Mouse (Mus musculus) liver, embryonic 13.5 days (tissue): Measurements from ENCODE around the gene Il2rb. TPM values are rescaled to one million over a fixed set of nuclear protein-coding genes. Genes with fewer than 3 reads are reported as not detected.

Experiments
- ATAC-seq: fragments of 200-750 bp; cut with Nextera tagmentation; 2 replicates; pipeline ENCODE4 v1.8.0; 2017; ENCODE audit warnings: low read depth, mild to moderate bottlenecking, moderate number of reproducible peaks, moderate library complexity
- DNase-seq: peaks from one replicate; pipeline ENCODE4 v3.0.0; 2022
- H3K27ac ChIP-seq: fragments of 300-500 bp; sonication (generic); 2 replicates; pipeline ENCODE4 v1.5.1; 2015; ENCODE audit warnings: moderate library complexity, mild to moderate bottlenecking, inconsistent platforms
- H3K27me3 ChIP-seq: fragments of 300-500 bp; sonication (generic); 2 replicates; pipeline ENCODE4 v1.6.1; 2015; ENCODE audit warnings: mild to moderate bottlenecking, inconsistent platforms
- H3K36me3 ChIP-seq: fragments of 300-500 bp; sonication (generic); 2 replicates; pipeline ENCODE4 v1.6.1; 2015; ENCODE audit warnings: mild to moderate bottlenecking, inconsistent platforms
- H3K4me1 ChIP-seq: fragments of 300-500 bp; sonication (generic); replicated peaks from 2 replicates; pipeline ENCODE4 v1.6.1; 2015; ENCODE audit warnings: inconsistent platforms
- H3K4me2 ChIP-seq: fragments of 300-500 bp; sonication (generic); 2 replicates; pipeline ENCODE4 v1.6.1; 2015; ENCODE audit warnings: inconsistent platforms, mild to moderate bottlenecking, moderate library complexity
- H3K4me3 ChIP-seq: fragments of 300-500 bp; sonication (generic); replicated peaks from 2 replicates; pipeline ENCODE4 v1.5.1; 2015; ENCODE audit warnings: mild to moderate bottlenecking, inconsistent platforms
- H3K9ac ChIP-seq: fragments of 300-500 bp; sonication (generic); 2 replicates; pipeline ENCODE4 v1.6.1; 2015; ENCODE audit warnings: mild to moderate bottlenecking, inconsistent platforms
- H3K9me3 ChIP-seq: fragments of 300-500 bp; sonication (generic); replicated peaks from 2 replicates; pipeline ENCODE4 v1.6.1; 2016; ENCODE audit warnings: inconsistent platforms
- WGBS: fragments of 180-500 bp; shearing (Covaris S2); methylation state at CpG from one replicate; pipeline ENCODE4 v1.1.7; 2015; ENCODE audit not compliant: insufficient replicate concordance; 5-methylcytosine and 5-hydroxymethylcytosine counted together
- polyA plus RNA-seq: library from polyadenylated mRNA; unstranded; fragments of >200 nt; fragmentation: Nextera tagmentation; extraction: Ambion mirVana; gene quantifications from 2 replicates; pipeline ENCODE4 v1.2.1, GENCODE M21; 2015

The Il2rb gene
- polyA plus RNA-seq, 1 experiment from 2014 or later, result 0.23 TPM

DNA sequence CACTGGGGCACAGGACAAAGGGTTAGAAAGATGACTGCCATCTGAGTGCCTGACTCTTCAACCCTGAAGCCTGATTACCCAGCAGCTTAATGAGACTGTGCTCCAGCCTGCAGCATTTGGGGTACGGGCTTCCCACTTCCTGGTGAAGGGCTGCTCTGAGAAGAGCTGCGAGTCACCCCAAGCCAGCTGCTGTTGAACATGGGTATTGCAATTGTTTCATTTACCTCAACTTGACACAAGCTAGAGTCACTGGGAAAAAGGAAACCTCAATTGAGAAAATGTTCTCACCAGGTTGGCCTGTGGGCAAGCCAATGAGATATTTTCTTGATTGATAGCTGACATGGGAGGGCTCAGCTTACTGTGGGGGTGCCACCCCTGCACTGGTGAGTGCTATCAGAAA is 32.1 kb downstream of the Il2rb start:
- no peaks in the 10 kb centered on the region for H3K9me3 ChIP-seq
- H3K4me3 ChIP-seq, result no peak overlapping the region
- H3K4me2 ChIP-seq, result no peak overlapping the region
- DNase-seq, result no peak
- H3K4me1 ChIP-seq, result no peaks in the 10 kb centered on the region
- no peaks in the 10 kb centered on the region for H3K36me3 ChIP-seq
- H3K27me3 ChIP-seq, result no peaks in the 10 kb centered on the region
- WGBS, result 47% methylated on average over 2 of the region's 2 CpGs
- ATAC-seq, result no peak
- H3K9ac ChIP-seq, result no peak overlapping the region
- no peak overlapping the region for H3K27ac ChIP-seq

DNA sequence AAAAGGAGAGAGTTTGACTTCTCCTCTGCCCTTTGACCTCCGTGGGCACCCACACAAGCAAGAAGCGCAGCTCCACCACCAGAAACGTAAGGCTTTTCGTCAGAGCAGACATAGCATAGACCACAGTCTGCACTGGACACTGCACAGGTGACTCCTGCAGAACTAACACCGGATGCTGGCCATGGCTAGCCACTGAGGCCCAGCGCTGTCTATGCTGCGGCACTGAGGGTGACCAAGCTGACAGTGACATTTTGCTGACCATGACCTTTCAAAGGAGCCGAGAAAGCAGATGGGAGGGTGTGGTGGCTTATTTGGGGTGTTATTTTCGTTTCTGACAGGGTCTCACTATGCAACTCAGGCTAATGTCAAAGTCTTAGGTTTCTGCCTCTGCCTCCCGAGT is 37.9 kb downstream of the Il2rb start:
- ATAC-seq, result no peak
- Histone ChIP-seq H3K27me3 (no peaks in the 10 kb centered on the region), H3K9me3 (no peaks in the 10 kb centered on the region), H3K4me1 (0 out of 2 replicates have a peak, but pooled peaks cover 7% of the 10 kb centered on the region), H3K36me3 (0 out of 2 replicates have a peak, but pooled peaks cover 3% of the 10 kb centered on the region), H3K27ac (no peak overlapping the region), H3K4me3 (no peak overlapping the region), H3K4me2 (no peak overlapping the region), H3K9ac (no peak overlapping the region)
- 66% methylated on average over 10 of the region's 10 CpGs for WGBS
- no peak for DNase-seq

DNA sequence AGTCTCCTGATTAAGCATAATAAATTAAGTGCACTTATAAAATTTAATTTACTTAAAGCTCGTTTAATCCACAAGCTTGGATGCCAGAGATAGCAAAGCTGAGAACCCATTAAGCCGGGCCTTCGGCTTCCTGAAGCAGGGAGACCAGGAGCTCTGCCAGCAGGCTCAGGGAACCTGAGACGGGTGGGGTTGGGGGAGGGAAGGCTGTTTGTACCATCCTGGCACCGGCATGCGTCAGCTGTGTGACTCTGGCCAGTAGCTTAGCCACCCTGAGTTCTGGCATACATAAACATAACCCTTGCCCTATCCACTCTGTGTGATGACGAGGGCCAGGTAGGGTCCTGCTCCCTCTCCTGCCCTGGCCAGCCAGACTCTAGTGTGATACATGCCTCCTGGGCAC is 39.0 kb downstream of the Il2rb start:
- Histone ChIP-seq H3K9ac (no peak overlapping the region), H3K9me3 (no peaks in the 10 kb centered on the region), H3K4me2 (no peak overlapping the region), H3K4me3 (no peak overlapping the region), H3K4me1 (peaks cover 16% of the 10 kb centered on the region), H3K36me3 (0 out of 2 replicates have a peak, but pooled peaks cover 3% of the 10 kb centered on the region), H3K27me3 (no peaks in the 10 kb centered on the region), H3K27ac (no peak overlapping the region)
- no peak for ATAC-seq
- DNase-seq, result no peak
- 55% methylated on average over 7 of the region's 7 CpGs for WGBS

DNA sequence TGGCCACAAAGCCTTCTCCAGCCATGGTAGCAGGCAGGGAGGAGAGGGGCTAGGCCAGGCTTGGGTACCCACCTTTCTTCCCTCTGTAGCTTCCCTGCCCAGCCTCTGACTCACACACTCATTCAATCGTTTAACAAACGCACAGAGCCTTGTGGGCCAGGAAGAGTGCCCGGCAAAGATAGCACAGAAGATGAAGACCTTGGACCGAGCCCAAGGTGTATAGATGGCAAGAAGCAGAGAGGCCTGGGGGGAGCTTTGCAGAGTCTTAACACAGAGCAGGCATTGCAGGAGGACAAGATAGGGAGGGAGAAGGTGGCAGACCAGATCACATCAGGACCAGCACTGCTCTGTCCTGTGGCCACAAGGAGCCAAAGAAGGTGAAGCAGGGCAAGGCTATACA is 39.9 kb downstream of the Il2rb start:
- DNase-seq (no peak), ATAC-seq (no peak)
- no peak overlapping the region for H3K27ac ChIP-seq
- H3K9ac ChIP-seq, result no peak overlapping the region
- H3K27me3 ChIP-seq, result no peaks in the 10 kb centered on the region
- no peaks in the 10 kb centered on the region for H3K9me3 ChIP-seq
- H3K4me2 ChIP-seq, result no peak overlapping the region
- WGBS, result 33% methylated on average over 4 of the region's 4 CpGs
- peaks cover 24% of the 10 kb centered on the region for H3K4me1 ChIP-seq
- H3K4me3 ChIP-seq, result no peak overlapping the region
- H3K36me3 ChIP-seq, result 0 out of 2 replicates have a peak, but pooled peaks cover 3% of the 10 kb centered on the region

DNA sequence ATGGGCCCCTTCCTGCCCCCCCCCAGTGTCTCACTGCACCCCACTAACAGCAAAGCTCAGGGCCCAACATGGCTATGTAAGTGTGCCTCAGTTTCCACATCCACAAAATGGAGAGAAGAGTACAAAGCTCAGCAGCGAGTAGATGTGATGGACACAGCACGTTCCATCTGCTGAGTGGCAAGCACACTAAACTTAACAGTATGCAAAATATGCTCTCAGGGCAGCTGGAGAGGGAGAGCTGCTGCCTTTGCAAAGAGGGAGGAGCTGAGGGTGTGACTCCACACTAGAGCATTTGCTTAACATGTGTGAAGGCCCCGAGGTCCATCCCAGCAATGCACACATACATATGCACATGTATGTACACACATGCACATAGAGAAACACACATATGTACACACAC is 42.1 kb downstream of the Il2rb start:
- H3K27me3 ChIP-seq, result no peaks in the 10 kb centered on the region
- DNase-seq (no peak), ATAC-seq (no peak)
- peaks cover 45% of the 10 kb centered on the region for H3K4me1 ChIP-seq
- H3K36me3 ChIP-seq, result 0 out of 2 replicates have a peak, but pooled peaks cover 3% of the 10 kb centered on the region
- no peak overlapping the region for H3K4me2 ChIP-seq
- H3K27ac ChIP-seq, result no peak overlapping the region
- 68% methylated on average over 3 of the region's 3 CpGs for WGBS
- no peak overlapping the region for H3K9ac ChIP-seq
- no peaks in the 10 kb centered on the region for H3K9me3 ChIP-seq
- no peak overlapping the region for H3K4me3 ChIP-seq

DNA sequence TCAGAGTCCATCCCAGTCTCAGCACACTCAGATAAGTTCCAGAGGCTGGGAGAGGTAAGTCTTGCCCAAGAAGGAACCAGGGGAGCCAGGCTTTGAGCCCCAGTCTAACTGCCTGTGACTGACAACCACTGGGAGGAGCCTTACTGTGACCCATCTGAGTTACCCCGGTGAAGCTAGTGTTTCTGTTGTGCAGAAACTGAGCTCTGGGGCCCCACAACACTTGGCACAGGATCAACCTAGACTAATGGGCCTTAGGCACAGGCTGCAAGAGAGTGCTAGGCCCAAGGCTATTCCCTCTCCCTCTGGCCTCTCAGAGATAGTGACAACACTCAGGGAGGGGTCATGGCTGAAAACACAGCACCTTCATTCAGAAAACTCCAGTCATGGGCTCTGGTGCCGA is 43.9 kb downstream of the Il2rb start:
- Histone ChIP-seq H3K9me3 (no peaks in the 10 kb centered on the region), H3K27ac (no peak overlapping the region), H3K36me3 (0 out of 2 replicates have a peak, but pooled peaks cover 3% of the 10 kb centered on the region), H3K27me3 (no peaks in the 10 kb centered on the region), H3K4me1 (peaks cover 50% of the 10 kb centered on the region), H3K9ac (no peak overlapping the region), H3K4me2 (no peak overlapping the region), H3K4me3 (no peak overlapping the region)
- 74% methylated on average over 2 of the region's 2 CpGs for WGBS
- no peak for DNase-seq
- ATAC-seq, result no peak

DNA sequence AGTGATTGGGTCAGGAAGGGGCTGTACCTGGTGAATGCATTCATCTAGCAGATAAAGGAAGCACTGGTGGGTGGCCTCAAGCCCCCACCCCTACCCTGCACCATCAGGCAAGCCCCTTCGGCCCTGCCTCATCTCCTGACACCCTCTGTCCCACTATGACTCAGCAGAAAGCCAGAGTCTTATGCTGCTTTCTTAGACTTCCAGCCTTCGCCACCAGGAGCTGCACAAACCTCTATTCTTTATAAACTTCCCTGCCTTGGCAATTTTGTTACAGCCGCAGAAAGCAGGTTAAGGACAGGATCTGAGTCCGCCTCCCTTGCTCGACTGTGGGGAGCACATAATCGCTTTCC is 44.7 kb downstream of the Il2rb start:
- Histone ChIP-seq H3K4me2 (peak overlapping the region; percentile 17; the same call in 1 of the 2 replicates), H3K4me1 (peaks cover 48% of the 10 kb centered on the region), H3K4me3 (no peak overlapping the region), H3K36me3 (0 out of 2 replicates have a peak, but pooled peaks cover 3% of the 10 kb centered on the region), H3K27ac (peak overlapping the region; percentile 60; the same call in 1 of the 2 replicates), H3K9me3 (no peaks in the 10 kb centered on the region), H3K9ac (0 out of 2 replicates have a peak overlapping the region, but pooled peaks have one; percentile 39), H3K27me3 (no peaks in the 10 kb centered on the region)
- ATAC-seq (no peak), DNase-seq (no peak)
- WGBS, result 62% methylated on average over 6 of the region's 6 CpGs

DNA sequence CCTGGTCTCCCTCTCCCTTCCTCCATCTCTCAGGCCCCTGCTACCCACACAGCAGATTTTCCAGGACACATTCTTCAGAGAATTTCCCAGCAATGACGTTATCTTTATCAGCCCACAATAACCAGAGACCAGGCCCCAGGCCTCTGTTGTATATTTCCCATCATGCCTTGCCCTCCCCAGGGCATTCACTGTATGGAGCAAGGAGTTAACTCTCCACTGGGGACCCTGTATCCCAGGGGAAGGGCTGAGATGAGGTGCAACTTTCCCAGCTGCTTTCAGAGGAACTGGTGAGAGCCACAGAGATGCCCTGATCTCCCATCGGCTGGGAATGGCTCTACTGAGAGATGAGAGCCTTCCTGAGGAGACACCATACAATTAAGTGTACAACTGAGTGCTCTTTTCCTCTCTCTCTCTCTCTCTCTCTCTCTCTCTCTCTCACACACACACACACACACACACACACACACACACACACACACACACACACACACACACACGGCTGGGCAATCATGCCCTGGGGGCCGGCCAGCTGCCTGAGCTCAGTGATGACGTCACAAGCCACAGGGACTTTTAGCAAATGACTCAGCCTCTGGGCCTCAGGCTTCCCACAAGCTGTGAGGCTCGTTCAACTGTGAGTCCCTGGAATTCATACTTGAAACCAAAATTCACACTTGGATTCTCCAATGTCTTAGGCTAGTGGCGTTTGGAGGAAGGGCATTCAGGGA is 45.2 kb downstream of the Il2rb start:
- H3K9ac ChIP-seq, result peak overlapping the region; percentile 39; the same call in 1 of the 2 replicates
- H3K4me3 ChIP-seq, result no peak overlapping the region
- ATAC-seq (peak; percentile 59; the same call in 1 of the 2 replicates), DNase-seq (peak; percentile 63)
- H3K4me2 ChIP-seq, result peak overlapping the region; percentile 17; the same call in 1 of the 2 replicates
- H3K4me1 ChIP-seq, result peaks cover 48% of the 10 kb centered on the region
- H3K27me3 ChIP-seq, result no peaks in the 10 kb centered on the region
- no peaks in the 10 kb centered on the region for H3K9me3 ChIP-seq
- WGBS, result 14% methylated on average over 7 of the region's 7 CpGs
- peak overlapping the region; percentile 60 for H3K27ac ChIP-seq
- 0 out of 2 replicates have a peak, but pooled peaks cover 3% of the 10 kb centered on the region for H3K36me3 ChIP-seq

DNA sequence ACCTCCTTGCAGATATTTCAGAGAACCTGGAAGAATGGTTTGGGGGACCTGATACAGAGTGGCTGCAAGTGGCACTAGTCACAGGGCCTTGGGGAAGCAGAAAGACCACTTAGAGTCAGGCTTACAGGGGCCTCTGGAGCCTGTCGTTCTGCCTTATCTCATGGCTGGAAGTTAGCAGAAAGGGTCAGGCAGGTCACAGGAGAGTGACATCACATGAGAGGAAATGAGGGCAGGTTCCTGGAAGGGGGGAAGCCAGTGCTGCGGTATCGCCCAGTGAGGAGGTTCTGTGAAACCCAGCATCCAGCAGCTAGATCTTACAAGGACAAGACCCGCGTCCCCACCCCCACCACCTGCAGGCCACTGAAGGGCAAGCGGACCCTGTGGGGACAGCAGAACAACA is 45.9 kb downstream of the Il2rb start:
- no peaks in the 10 kb centered on the region for H3K27me3 ChIP-seq
- H3K9ac ChIP-seq, result no peak overlapping the region
- H3K27ac ChIP-seq, result peak overlapping the region; percentile 60
- ATAC-seq, result peak; percentile 11; the same call in 1 of the 2 replicates
- 0 out of 2 replicates have a peak, but pooled peaks cover 3% of the 10 kb centered on the region for H3K36me3 ChIP-seq
- no peak for DNase-seq
- no peak overlapping the region for H3K4me3 ChIP-seq
- peaks cover 48% of the 10 kb centered on the region for H3K4me1 ChIP-seq
- no peak overlapping the region for H3K4me2 ChIP-seq
- no peaks in the 10 kb centered on the region for H3K9me3 ChIP-seq
- WGBS, result 35% methylated on average over 6 of the region's 6 CpGs

DNA sequence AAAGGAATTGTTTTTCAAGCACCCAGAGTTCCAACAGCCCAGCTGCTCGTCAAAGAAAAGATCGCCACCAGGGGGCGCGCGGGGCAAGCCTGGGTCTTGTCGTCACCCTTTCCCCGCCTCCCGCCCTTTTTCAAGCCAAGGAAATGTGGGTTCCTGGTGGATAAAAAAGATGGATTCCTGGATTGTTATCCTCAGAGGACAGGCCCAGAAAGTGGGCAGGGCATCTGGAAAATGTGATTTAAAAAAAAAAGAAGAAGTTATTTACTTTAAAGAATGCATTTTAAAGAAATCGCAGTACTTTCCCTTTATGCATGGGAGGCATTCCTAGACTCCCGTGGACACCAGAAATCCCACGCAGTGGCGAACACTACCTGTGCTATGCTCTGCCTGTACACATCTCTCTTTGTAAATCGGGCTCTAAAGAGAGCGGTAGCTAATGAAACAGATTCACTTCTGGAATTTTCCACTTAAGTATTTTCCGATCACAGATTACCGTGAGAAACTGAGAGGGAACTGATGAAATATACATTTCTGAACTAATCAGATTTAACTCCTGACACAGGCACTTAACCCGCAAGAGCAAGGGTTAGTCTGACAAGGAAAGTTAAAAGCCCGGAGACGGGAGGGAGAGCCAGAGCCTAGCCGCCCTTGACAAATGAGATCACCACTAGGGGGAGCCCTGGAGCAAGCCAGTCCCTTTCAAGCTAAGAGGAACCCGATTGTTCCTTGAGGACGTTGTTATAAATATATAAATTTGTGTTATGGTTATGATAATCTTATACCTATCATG is 47.1 kb downstream of the Il2rb start:
- DNase-seq, result peak; percentile 82
- Histone ChIP-seq H3K4me2 (peak overlapping the region; percentile 82), H3K4me1 (peaks cover 48% of the 10 kb centered on the region), H3K36me3 (0 out of 2 replicates have a peak, but pooled peaks cover 3% of the 10 kb centered on the region), H3K27me3 (0 out of 2 replicates have a peak, but pooled peaks cover 2% of the 10 kb centered on the region), H3K9ac (peak overlapping the region; percentile 70), H3K4me3 (peak overlapping the region; percentile 52), H3K9me3 (no peaks in the 10 kb centered on the region), H3K27ac (peak overlapping the region; percentile 77)
- peak; percentile 45; the same call in 1 of the 2 replicates for ATAC-seq
- WGBS, result 1% methylated on average over 22 of the region's 22 CpGs

DNA sequence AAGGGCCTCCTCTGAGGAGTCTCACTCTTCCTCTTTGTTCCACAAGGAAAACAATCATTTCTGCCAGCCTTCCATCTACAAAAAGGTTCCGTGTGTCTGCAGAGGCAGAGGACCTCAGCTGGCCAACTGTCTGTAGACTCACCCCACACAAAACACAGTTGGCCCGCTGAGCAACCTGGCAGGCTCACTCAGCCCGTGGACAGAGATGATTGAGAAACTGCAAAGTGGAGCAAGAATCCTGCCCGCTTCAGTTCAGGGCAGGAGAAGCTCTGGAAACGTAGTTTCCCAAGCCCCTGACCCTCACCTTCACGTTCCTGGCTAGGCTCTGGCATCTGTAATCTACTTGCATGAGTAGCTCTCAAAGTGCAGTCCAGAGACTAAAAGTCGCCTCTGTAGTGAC is 48.0 kb downstream of the Il2rb start:
- Histone ChIP-seq H3K4me3 (no peak overlapping the region), H3K9ac (no peak overlapping the region), H3K4me2 (no peak overlapping the region), H3K9me3 (no peaks in the 10 kb centered on the region), H3K4me1 (peaks cover 42% of the 10 kb centered on the region), H3K27me3 (0 out of 2 replicates have a peak, but pooled peaks cover 2% of the 10 kb centered on the region), H3K36me3 (peaks cover 2% of the 10 kb centered on the region; the same call in 1 of the 2 replicates), H3K27ac (no peak overlapping the region)
- ATAC-seq (no peak), DNase-seq (no peak)
- 47% methylated on average over 7 of the region's 7 CpGs for WGBS
